Mouse (Mus musculus) kidney, adult 2 months (tissue): ENCODE measurements around the gene Sptb.

ENCODE experiments used
- CTCF ChIP-seq: fragments of 200-500 bp; conservative IDR thresholded peaks from 2 replicates; pipeline ENCODE4 v1.5.1; 2011; ENCODE audit warnings: low read depth, mild to moderate bottlenecking, control low read depth, low read length, moderate library complexity, mixed read lengths; ENCODE audit not compliant: insufficient read depth, insufficient read length
- POLR2A ChIP-seq: fragments of 200-500 bp; IDR thresholded peaks from one replicate; pipeline ENCODE4 v1.6.1; 2011; ENCODE audit warnings: low read depth, low read length, control low read depth

- TF ChIP-seq POLR2A (no peak), CTCF (no peak)
Observed at GRCm38 (mm10) chr12:76582139-76582538, 128.2 kb downstream of the Sptb start.
